ENCODE assay signal across 9 mouse cellular contexts in the genomic region with DNA sequence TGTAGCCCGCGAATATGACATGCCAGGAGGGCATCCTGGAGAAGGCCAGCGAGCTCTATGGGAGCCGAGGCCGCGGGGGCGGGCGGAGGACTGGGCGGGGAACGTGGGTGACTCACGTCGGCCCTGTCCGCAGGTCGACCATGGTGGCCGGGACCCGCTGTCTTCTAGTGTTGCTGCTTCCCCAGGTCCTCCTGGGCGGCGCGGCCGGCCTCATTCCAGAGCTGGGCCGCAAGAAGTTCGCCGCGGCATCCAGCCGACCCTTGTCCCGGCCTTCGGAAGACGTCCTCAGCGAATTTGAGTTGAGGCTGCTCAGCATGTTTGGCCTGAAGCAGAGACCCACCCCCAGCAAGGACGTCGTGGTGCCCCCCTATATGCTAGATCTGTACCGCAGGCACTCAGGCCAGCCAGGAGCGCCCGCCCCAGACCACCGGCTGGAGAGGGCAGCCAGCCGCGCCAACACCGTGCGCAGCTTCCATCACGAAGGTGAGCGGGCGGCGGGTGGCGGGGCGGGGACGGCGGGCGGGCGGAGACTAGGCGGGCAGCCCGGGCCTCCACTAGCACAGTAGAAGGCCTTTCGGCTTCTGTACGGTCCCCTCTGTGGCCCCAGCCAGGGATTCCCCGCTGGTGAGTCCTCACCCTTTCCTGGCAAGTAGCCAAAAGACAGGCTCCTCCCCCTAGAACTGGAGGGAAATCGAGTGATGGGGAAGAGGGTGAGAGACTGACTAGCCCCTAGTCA. TPM values are rescaled to one million over a fixed set of nuclear protein-coding genes. Genes with fewer than 3 reads are reported as not detected.
A peak's percentile ranks its signal among the peaks of the same experiment; 100 is the strongest.
DNase-seq lines count a peak whose midpoint lies in the region; ATAC-seq lines count a peak whose summit lies in the region.
"Had no signal": no experiment of that assay in that cellular context is flagged by ENCODE, and none has a peak within 500 bp of the region (broad histone marks: within the 10 kb centered on the region; RNA-seq: fewer than 3 reads in every experiment).

No protein-coding gene starts in this region.

- intact Hi-C loops in heart, postnatal 10 days (cut with DNase I) = loop anchor here (5.0 kb wide), 8 partner anchors 117 to 988 kb away; no protein-coding TSS in a partner anchor

- ATAC-seq in megakaryocyte, adult 5-6 weeks (ENCODE audit: poor library complexity, severe bottlenecking) = no peak
- peak; percentile 64 for ATAC-seq in forebrain, embryonic 11.5 days (replicated peaks; ENCODE audit: low FRiP score)
- peak; percentile 74 for ATAC-seq in limb, embryonic 13.5 days (ENCODE audit: low FRiP score, low read depth)
- peak; percentile 53 for ATAC-seq in midbrain, embryonic 13.5 days

- H3K27me3 ChIP-seq in megakaryocyte, embryonic 14.5 days (replicated peaks) = peaks cover 64% of the 10 kb centered on the region
- peaks cover 42% of the 10 kb centered on the region for H3K27me3 ChIP-seq in forebrain, embryonic 11.5 days (ENCODE audit: control insufficient read depth, insufficient read depth, low read length)
- peaks cover 19% of the 10 kb centered on the region; the same call in 1 of the 2 replicates for H3K27me3 ChIP-seq in limb, embryonic 13.5 days
- peaks cover 69% of the 10 kb centered on the region for H3K27me3 ChIP-seq in midbrain, embryonic 13.5 days

- H3K4me3 ChIP-seq in megakaryocyte, embryonic 14.5 days (replicated peaks) = peak overlapping the region; percentile 92
- peak overlapping the region; percentile 39 for H3K4me3 ChIP-seq in forebrain, embryonic 11.5 days (ENCODE audit: low read depth, low read length)
- H3K4me3 ChIP-seq in limb, embryonic 13.5 days = peak overlapping the region; percentile 75
- H3K4me3 ChIP-seq in midbrain, embryonic 13.5 days (replicated peaks) = peak overlapping the region; percentile 65

- peaks cover 32% of the 10 kb centered on the region for H3K4me1 ChIP-seq in megakaryocyte, embryonic 14.5 days
- peaks cover 5% of the 10 kb centered on the region for H3K4me1 ChIP-seq in forebrain, embryonic 11.5 days (replicated peaks; ENCODE audit: control insufficient read depth, insufficient read depth, low read length)
- peaks cover 52% of the 10 kb centered on the region for H3K4me1 ChIP-seq in limb, embryonic 13.5 days
- H3K4me1 ChIP-seq in midbrain, embryonic 13.5 days (replicated peaks) = peaks cover 32% of the 10 kb centered on the region

- H3K9me3 ChIP-seq in megakaryocyte, embryonic 14.5 days = no peaks in the 10 kb centered on the region
- H3K9me3 ChIP-seq in forebrain, embryonic 11.5 days (ENCODE audit: control insufficient read depth, low read length) = no peaks in the 10 kb centered on the region
- H3K9me3 ChIP-seq in limb, embryonic 13.5 days = no peaks in the 10 kb centered on the region
- no peaks in the 10 kb centered on the region for H3K9me3 ChIP-seq in midbrain, embryonic 13.5 days

- peak overlapping the region; percentile 77 for H3K4me2 ChIP-seq in forebrain, embryonic 11.5 days (ENCODE audit: low read depth, low read length, severe bottlenecking)
- peak overlapping the region; percentile 80 for H3K4me2 ChIP-seq in limb, embryonic 13.5 days (replicated peaks)
- peak overlapping the region; percentile 92 for H3K4me2 ChIP-seq in midbrain, embryonic 13.5 days (replicated peaks)

- DNase-seq in forebrain, embryonic 11.5 days (ENCODE audit: low spot score) = peak; percentile 70
- peak; percentile 32 to 48 for DNase-seq in heart, postnatal 10 days
- peak; percentile 71 for DNase-seq in urinary bladder, postnatal 14 days (ENCODE audit: low spot score)
- DNase-seq in layer of hippocampus, adult 8-10 months (ENCODE audit: low spot score in 2 of 2) = no peak

- 1% methylated on average over 50 of the region's 55 CpGs for WGBS in forebrain, embryonic 11.5 days
- under 1% methylated on average over 55 of the region's 55 CpGs for WGBS in limb, embryonic 13.5 days
- under 1% methylated on average over 44 of the region's 55 CpGs for WGBS in midbrain, embryonic 13.5 days

- peak overlapping the region; percentile 51 for H3K9ac ChIP-seq in forebrain, embryonic 11.5 days (ENCODE audit: low read length)
- peak overlapping the region; percentile 95 for H3K9ac ChIP-seq in limb, embryonic 13.5 days
- H3K9ac ChIP-seq in midbrain, embryonic 13.5 days (replicated peaks) = peak overlapping the region; percentile 52

- H3K36me3 ChIP-seq in megakaryocyte, embryonic 14.5 days (replicated peaks; ENCODE audit: low read length) = no peaks in the 10 kb centered on the region
- no peaks in the 10 kb centered on the region for H3K36me3 ChIP-seq in forebrain, embryonic 11.5 days (ENCODE audit: control insufficient read depth, insufficient read depth, low read length)
- H3K36me3 ChIP-seq in limb, embryonic 13.5 days = peaks cover 11% of the 10 kb centered on the region
- no peaks in the 10 kb centered on the region for H3K36me3 ChIP-seq in midbrain, embryonic 13.5 days

- H3K27ac ChIP-seq in forebrain, embryonic 11.5 days (ENCODE audit: low read depth, low read length) = no peak overlapping the region
- peak overlapping the region; percentile 52; the same call in 1 of the 2 replicates for H3K27ac ChIP-seq in limb, embryonic 13.5 days
- H3K27ac ChIP-seq in midbrain, embryonic 13.5 days = no peak overlapping the region

RNA-seq across cellular contexts. Expression of a gene that starts 2.5 kb away (rescaled TPM):
- polyA plus RNA-seq in megakaryocyte, embryonic 14.5 days (2012; ENCODE audit: insufficient read depth, low replicate concordance) = 4.0 and 4.2 TPM in 2 replicates
- total RNA-seq in megakaryocyte, adult 5-6 weeks (2015) = not detected in 2 replicates
- 0.07 TPM in 1 of 2 replicates, not detected in the other for total RNA-seq in megakaryocyte, adult 5-6 weeks (2017)
- 2.6 and 3.0 TPM in 2 replicates for polyA plus RNA-seq in forebrain, embryonic 11.5 days (2014; fragmentation: Nextera tagmentation; extraction: Ambion mirVana)
- 1 to 10 TPM; 3.8 TPM for total RNA-seq in heart, postnatal 10 days (2021)
- 26.6 and 27.6 TPM in 2 replicates for polyA plus RNA-seq in limb, embryonic 13.5 days (2015; fragmentation: Nextera tagmentation; extraction: Ambion mirVana)
- polyA plus RNA-seq in midbrain, embryonic 13.5 days (2015; fragmentation: Nextera tagmentation; extraction: Ambion mirVana) = 1.2 and 2.2 TPM in 2 replicates
- total RNA-seq in layer of hippocampus, adult 8-10 months (2022) = 1 to 10 TPM; 1.3 to 2.2 (median 1.5) TPM
- total RNA-seq: MEL had no signal

Comparison
In these comparisons a context has a peak if more than half of its experiments do, and no peak if none do; other contexts are left out.
1. H3K4me3 ChIP-seq: peak in every context shown above with its lines; median percentile 92 in megakaryocyte, embryonic 14.5 days; 75 in limb, embryonic 13.5 days; 65 in midbrain, embryonic 13.5 days; 39 in forebrain, embryonic 11.5 days.
2. DNase-seq: peak in forebrain, embryonic 11.5 days (single experiment), heart, postnatal 10 days (2 of 2) and urinary bladder, postnatal 14 days (single experiment); none in layer of hippocampus, adult 8-10 months (0 of 2).
3. Peak in every context shown above with its lines, with median percentiles within 50 percentile points of each other: H3K4me2 ChIP-seq and H3K9ac ChIP-seq.